Mouse (Mus musculus) CH12.LX (cell line): ENCODE results near the gene Vip. TPM values are rescaled to one million over a fixed set of nuclear protein-coding genes. Genes with fewer than 3 reads are reported as not detected.

Experiments used
- DNase-seq: peaks from one replicate; pipeline ENCODE4 v3.0.0-alpha.2; 2013; ENCODE audit errors: extremely low read depth
- H3K27ac ChIP-seq: 2 replicates; pipeline ENCODE4 v1.5.1; 2012; ENCODE audit warnings: low read depth, mild to moderate bottlenecking, control low read depth, moderate library complexity; ENCODE audit not compliant: insufficient read depth
- H3K27me3 ChIP-seq: replicated peaks from 2 replicates; pipeline ENCODE3; 2012; ENCODE audit warnings: inconsistent platforms
- H3K36me3 ChIP-seq, 2 experiments: replicated peaks in 1 of 2; 2 replicates each; pipeline versions ENCODE3 to v1.6.1; 2012; ENCODE audit warnings: inconsistent platforms in 1 of 2, low read length in 1 of 2, mild to moderate bottlenecking in 1 of 2, mixed read lengths in 1 of 2, moderate library complexity in 1 of 2; ENCODE audit not compliant: control insufficient read depth in 1 of 2, insufficient read depth in 1 of 2
- H3K4me1 ChIP-seq, 2 experiments: 2 replicates each; pipeline ENCODE4 v1.6.1; 2012; ENCODE audit warnings: inconsistent platforms in 1 of 2, moderate library complexity in 1 of 2; ENCODE audit not compliant: insufficient read depth in 2 of 2, control insufficient read depth in 1 of 2
- H3K4me2 ChIP-seq: 2 replicates; pipeline ENCODE4 v1.6.1; 2012; ENCODE audit warnings: low read depth, mild to moderate bottlenecking, control low read depth; ENCODE audit not compliant: poor library complexity, insufficient read depth, severe bottlenecking
- H3K4me3 ChIP-seq, 3 experiments: fragments of 150-350 bp in 1 of 3; sonication (generic) in 1 of 3; replicated peaks in 1 of 3; 2 replicates each; pipeline versions ENCODE3 to v1.5.1; 2011 to 2012; ENCODE audit warnings: low read depth in 2 of 3, low read length in 2 of 3, mild to moderate bottlenecking in 2 of 3, moderate library complexity in 2 of 3, control low read depth in 1 of 3, improper control_type of control experiment in 1 of 3, inconsistent platforms in 1 of 3, mixed read lengths in 1 of 3; ENCODE audit not compliant: poor library complexity in 1 of 3
- H3K79me2 ChIP-seq: replicated peaks from 2 replicates; pipeline ENCODE4 v1.6.1; 2012; ENCODE audit warnings: mild to moderate bottlenecking, moderate library complexity; ENCODE audit not compliant: control insufficient read depth, poor library complexity, insufficient read depth, severe bottlenecking; ENCODE audit errors: extremely low read depth
- H3K9ac ChIP-seq: 2 replicates; pipeline ENCODE4 v1.6.1; 2012; ENCODE audit warnings: low read depth, mild to moderate bottlenecking, control low read depth, moderate library complexity; ENCODE audit not compliant: insufficient read depth
- H3K9me3 ChIP-seq: replicated peaks from 2 replicates; pipeline ENCODE3; 2012; ENCODE audit warnings: low read length, inconsistent platforms, mixed read lengths
- BHLHE40 ChIP-seq: IDR thresholded peaks from 2 replicates; pipeline ENCODE4 v1.6.1; 2011; ENCODE audit warnings: mild to moderate bottlenecking, low read depth, low read length, improper control_type of control experiment
- CTCF ChIP-seq, 2 experiments: IDR thresholded peaks in 1 of 2; conservative IDR thresholded peaks in 1 of 2; 2 replicates each; pipeline ENCODE4 v1.5.1; 2011 to 2012; ENCODE audit warnings: low read depth in 2 of 2, low read length in 2 of 2, improper control_type of control experiment in 1 of 2, inconsistent platforms in 1 of 2, mild to moderate bottlenecking in 1 of 2, moderate library complexity in 1 of 2
- E2F4 ChIP-seq: IDR thresholded peaks from 2 replicates; pipeline ENCODE4 v1.6.1; 2011; ENCODE audit warnings: low read depth, low read length, improper control_type of control experiment; ENCODE audit not compliant: insufficient replicate concordance
- ELF1 ChIP-seq: IDR thresholded peaks from 2 replicates; pipeline ENCODE4 v1.6.1; 2014; ENCODE audit warnings: low read depth, mild to moderate bottlenecking, inconsistent platforms, low read length, improper control_type of control experiment
- EP300 ChIP-seq: IDR thresholded peaks from 2 replicates; pipeline ENCODE4 v1.6.1; 2011; ENCODE audit warnings: low read length, improper control_type of control experiment
- GABPA ChIP-seq: IDR thresholded peaks from 2 replicates; pipeline ENCODE4 v1.6.1; 2012; ENCODE audit warnings: low read depth, low read length, improper control_type of control experiment, inconsistent platforms; ENCODE audit not compliant: insufficient replicate concordance
- IRF4 ChIP-seq: IDR thresholded peaks from 2 replicates; pipeline ENCODE4 v1.6.1; 2014; ENCODE audit warnings: low read depth, mild to moderate bottlenecking, inconsistent platforms, low read length, improper control_type of control experiment
- JUND ChIP-seq: conservative IDR thresholded peaks from 2 replicates; pipeline ENCODE4 v1.6.1; 2011; ENCODE audit warnings: low read depth, low read length, improper control_type of control experiment
- KAT2A ChIP-seq: IDR thresholded peaks from 2 replicates; pipeline ENCODE4 v1.6.1; 2012; ENCODE audit warnings: low read length, improper control_type of control experiment, inconsistent platforms; ENCODE audit not compliant: insufficient replicate concordance
- MAX ChIP-seq: IDR thresholded peaks from 2 replicates; pipeline ENCODE4 v1.6.1; 2011; ENCODE audit warnings: low read length, improper control_type of control experiment
- MEF2A ChIP-seq: IDR thresholded peaks from 2 replicates; pipeline ENCODE4 v1.6.1; 2014; ENCODE audit warnings: low read depth, mild to moderate bottlenecking, inconsistent platforms, low read length, improper control_type of control experiment, borderline replicate concordance
- MYC ChIP-seq: IDR thresholded peaks from 2 replicates; pipeline ENCODE4 v1.6.1; 2011; ENCODE audit warnings: low read depth, mild to moderate bottlenecking, improper control_type of control experiment, low read length
- NELFE ChIP-seq: IDR thresholded peaks from 2 replicates; pipeline ENCODE4 v1.6.1; 2011; ENCODE audit warnings: low read depth, low read length, improper control_type of control experiment
- POLR2A ChIP-seq: IDR thresholded peaks from 2 replicates; pipeline ENCODE4 v1.6.1; 2011; ENCODE audit warnings: low read depth, mild to moderate bottlenecking, improper control_type of control experiment, low read length
- RAD21 ChIP-seq: IDR thresholded peaks from 2 replicates; pipeline ENCODE4 v1.6.1; 2011; ENCODE audit warnings: low read depth, mild to moderate bottlenecking, low read length, improper control_type of control experiment, moderate library complexity
- RCOR1 ChIP-seq: conservative IDR thresholded peaks from 2 replicates; pipeline ENCODE4 v1.6.1; 2012; ENCODE audit warnings: low read depth, mild to moderate bottlenecking, inconsistent platforms, low read length, improper control_type of control experiment
- SMC3 ChIP-seq: IDR thresholded peaks from 2 replicates; pipeline ENCODE4 v1.6.1; 2011; ENCODE audit warnings: low read depth, low read length, improper control_type of control experiment
- TCF12 ChIP-seq: IDR thresholded peaks from 2 replicates; pipeline ENCODE4 v1.6.1; 2014; ENCODE audit warnings: low read depth, mild to moderate bottlenecking, inconsistent platforms, low read length, improper control_type of control experiment
- UBTF ChIP-seq: IDR thresholded peaks from 2 replicates; pipeline ENCODE4 v1.6.1; 2012; ENCODE audit warnings: low read depth, mild to moderate bottlenecking, inconsistent platforms, low read length, improper control_type of control experiment, moderate library complexity
- ZC3H11A ChIP-seq: IDR thresholded peaks from 2 replicates; pipeline ENCODE4 v1.6.1; 2012; ENCODE audit warnings: low read depth, mild to moderate bottlenecking, inconsistent platforms, low read length, improper control_type of control experiment
- ZKSCAN1 ChIP-seq: IDR thresholded peaks from 2 replicates; pipeline ENCODE4 v1.6.1; 2012; ENCODE audit warnings: low read depth, inconsistent platforms, low read length, improper control_type of control experiment, borderline replicate concordance
- ZMIZ1 ChIP-seq: IDR thresholded peaks from 2 replicates; pipeline ENCODE4 v1.6.1; 2012; ENCODE audit warnings: low read depth, mild to moderate bottlenecking, inconsistent platforms, low read length, improper control_type of control experiment
- ZNF384 ChIP-seq: IDR thresholded peaks from 2 replicates; pipeline ENCODE4 v1.6.1; 2012; ENCODE audit warnings: low read depth, low read length, improper control_type of control experiment, inconsistent platforms
- dilution Hi-C: fragments of 300-500 bp; cut with MboI; formaldehyde crosslinking; loops from 2 replicates; pipeline ENCODE4 v1.14.3; 2020; ENCODE audit warnings: low sequenced_read_pairs; ENCODE audit not compliant: extremely low pct_unique_long_range_greater_than_20kb, extremely low pct_ligation_motif_present
- in situ Hi-C: fragments of 300-500 bp; cut with MboI; formaldehyde crosslinking; loops from 3 replicates; pipeline ENCODE4 v1.14.3; 2019; ENCODE audit warnings: low sequenced_read_pairs, low pct_ligation_motif_present, low pct_unique_long_range_greater_than_20kb, mixed read lengths
- polyA plus RNA-seq: library from polyadenylated mRNA; unstranded; fragments of >175 nt; gene quantifications from 2 replicates; pipeline ENCODE4 v1.2.1, GENCODE M21; 2012; ENCODE audit warnings: low read depth; ENCODE audit not compliant: insufficient read length
- total RNA-seq, 2 experiments: library from RNA; depleted of rRNA; stranded (reverse); fragments of 300-350 nt in 1 of 2; fragments of >200 nt in 1 of 2; gene quantifications; 2 replicates each; pipeline ENCODE4 v1.2.3; 2012 to 2014

Gene Vip
- total and polyA plus RNA-seq, 3 experiments: not detected

DNA sequence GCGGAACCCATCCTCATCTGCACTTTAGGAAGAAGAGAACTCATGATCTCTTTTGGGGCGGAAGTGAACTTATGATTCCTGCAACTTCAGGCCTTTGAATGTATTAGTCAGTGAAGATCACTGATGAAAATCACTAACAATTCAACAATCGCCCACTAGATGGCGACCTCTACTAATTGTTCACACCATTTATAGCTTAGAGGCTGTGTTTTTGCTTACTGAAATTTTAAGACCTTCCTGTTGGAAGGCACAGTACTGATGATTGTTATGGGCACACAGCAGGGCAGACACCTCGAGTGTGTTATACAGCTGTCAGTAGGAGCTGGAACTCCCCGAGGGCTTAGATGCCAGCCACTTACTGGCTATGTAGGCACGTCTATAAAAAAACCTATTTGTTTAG is 38.9 kb upstream of the Vip start:
- DNase-seq: peak; percentile 76
- Histone ChIP-seq H3K4me2 (no peak overlapping the region), H3K9me3 (no peaks in the 10 kb centered on the region), H3K79me2 (no peaks in the 10 kb centered on the region), H3K9ac (no peak overlapping the region), H3K4me1 (0 out of 4 replicates have a peak, but pooled peaks cover 0 to 5% of the 10 kb centered on the region in 2 experiments), H3K27me3 (no peaks in the 10 kb centered on the region), H3K4me3 (no peak overlapping the region), H3K27ac (no peak overlapping the region), H3K36me3 (no peaks in the 10 kb centered on the region)
- dilution Hi-C loops: no loop called here
- TF ChIP-seq BHLHE40 (no peak), ZC3H11A (peak; percentile 33; the same call in 1 of the 2 replicates), MYC (no peak), ELF1 (no peak), CTCF (conservative IDR thresholded peaks at IDR 0.05 in 1 of 2, IDR thresholded peaks at IDR 0.05 in 1 of 2; ENCODE audit: low read depth in 2 of 2, low read length in 2 of 2) (peak; percentile 61 to 85), MAX (no peak), ZNF384 (no peak), GABPA (no peak), ZMIZ1 (no peak), RCOR1 (no peak), JUND (0 out of 2 replicates have a peak, but pooled peaks have one; percentile 26), MEF2A (no peak), UBTF (no peak), EP300 (no peak), POLR2A (no peak), E2F4 (no peak), SMC3 (peak; percentile 78), ZKSCAN1 (no peak), NELFE (no peak), TCF12 (no peak), RAD21 (peak; percentile 93), IRF4 (no peak)
- in situ Hi-C loops: no loop called here

DNA sequence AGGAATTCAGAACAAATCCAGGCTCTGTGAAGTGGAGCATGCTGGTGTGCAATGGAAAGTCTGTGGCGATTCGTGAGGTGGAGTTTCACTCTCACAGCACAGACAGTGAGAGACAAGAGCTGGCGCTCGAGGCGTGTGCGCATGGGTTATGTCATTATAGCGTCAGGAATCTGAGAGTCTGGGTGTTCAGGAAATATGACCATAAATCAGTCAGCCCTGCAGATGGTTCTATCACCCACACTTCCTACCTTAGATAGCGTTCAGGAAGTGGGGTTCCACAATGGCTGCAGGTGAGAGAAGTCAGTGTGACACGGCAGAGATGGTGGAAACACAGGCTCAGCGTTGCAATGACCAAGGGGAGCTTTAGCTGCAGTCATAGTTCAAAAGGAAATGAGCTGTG is 35.5 kb upstream of the Vip start:
- Histone ChIP-seq H3K4me2 (peak overlapping the region; percentile 100), H3K4me3 (peak overlapping the region in 1 of 3 experiments; percentile 25), H3K27me3 (no peaks in the 10 kb centered on the region), H3K79me2 (no peaks in the 10 kb centered on the region), H3K27ac (no peak overlapping the region), H3K4me1 (0 out of 4 replicates have a peak, but pooled peaks cover 0 to 5% of the 10 kb centered on the region in 2 experiments), H3K9ac (no peak overlapping the region; the same call in 1 of the 2 replicates), H3K36me3 (no peaks in the 10 kb centered on the region), H3K9me3 (no peaks in the 10 kb centered on the region)
- in situ Hi-C loops (no loop called here), dilution Hi-C loops (no loop called here)
- TF ChIP-seq EP300 (no peak), KAT2A (no peak), MAX (0 out of 2 replicates have a peak, but pooled peaks have one; percentile 35)
- no peak for DNase-seq
